Mouse (Mus musculus): ENCODE measurements around the gene Ppargc1a. TPM values are rescaled to one million over a fixed set of nuclear protein-coding genes. Genes with fewer than 3 reads are reported as not detected.

Ppargc1a gene
- 9.6 and 9.9 TPM in 2 replicates for polyA plus RNA-seq (2015; fragmentation: Nextera tagmentation; extraction: Ambion mirVana)

GRCm38 (mm10) chr5:51567659-51568058 is at the start of gene Ppargc1a:
Gene Ppargc1a, minus strand, starts transcription at chr5:51567726.
- Histone ChIP-seq H3K4me1 (replicated peaks) (peaks cover 14% of the 10 kb centered on the region), H3K4me3 (no peak within 1 kb of the TSS), H3K27ac (replicated peaks) (no peak within 1 kb of the TSS), H3K9ac (no peak within 1 kb of the TSS), H3K27me3 (no peaks in the 10 kb centered on the region), H3K36me3 (no peaks in the 10 kb centered on the region), H3K9me3 (no peaks in the 10 kb centered on the region), H3K4me2 (no peak within 1 kb of the TSS)
- WGBS, result 42% methylated on average over 6 of the region's 6 CpGs
- ATAC-seq (ENCODE audit: low read depth), result peak; percentile 23

GRCm38 (mm10) chr5:51616877-51617276 is 49.4 kb upstream of the Ppargc1a start:
- Histone ChIP-seq H3K27me3 (no peaks in the 10 kb centered on the region), H3K9me3 (no peaks in the 10 kb centered on the region), H3K4me1 (replicated peaks) (no peaks in the 10 kb centered on the region), H3K9ac (no peak overlapping the region), H3K27ac (replicated peaks) (no peak overlapping the region), H3K4me3 (no peak overlapping the region), H3K4me2 (no peak overlapping the region), H3K36me3 (no peaks in the 10 kb centered on the region)
- ATAC-seq (ENCODE audit: low read depth), result no peak
- 97% methylated on average over 1 of the region's 1 CpGs for WGBS

- H3K4me2 ChIP-seq, result no peak overlapping the region
- no peaks in the 10 kb centered on the region for H3K36me3 ChIP-seq
- ATAC-seq (ENCODE audit: low read depth), result no peak; the same call in 1 of the 2 replicates
- no peak overlapping the region for H3K27ac ChIP-seq (replicated peaks)
- no peaks in the 10 kb centered on the region for H3K27me3 ChIP-seq
- no peak overlapping the region for H3K9ac ChIP-seq
- H3K9me3 ChIP-seq, result no peaks in the 10 kb centered on the region
- no peak overlapping the region for H3K4me3 ChIP-seq
- 78% methylated on average over 4 of the region's 4 CpGs for WGBS
- no peaks in the 10 kb centered on the region for H3K4me1 ChIP-seq (replicated peaks)
Measured at GRCm38 (mm10) chr5:51612049-51612448, 44.5 kb upstream of the Ppargc1a start.

- ATAC-seq (ENCODE audit: low read depth), result no peak
- H3K4me1 ChIP-seq (replicated peaks), result no peaks in the 10 kb centered on the region
- no peak overlapping the region for H3K4me3 ChIP-seq
- H3K27ac ChIP-seq (replicated peaks), result no peak overlapping the region
- no peaks in the 10 kb centered on the region for H3K9me3 ChIP-seq
- H3K27me3 ChIP-seq, result no peaks in the 10 kb centered on the region
- 78% methylated on average over 6 of the region's 6 CpGs for WGBS
- H3K9ac ChIP-seq, result no peak overlapping the region
- no peaks in the 10 kb centered on the region for H3K36me3 ChIP-seq
- no peak overlapping the region for H3K4me2 ChIP-seq
Measured at GRCm38 (mm10) chr5:51607686-51608480, 40.4 kb upstream of the Ppargc1a start.

- H3K27ac ChIP-seq (replicated peaks), result no peak overlapping the region
- H3K4me3 ChIP-seq, result no peak overlapping the region
- WGBS, result 83% methylated on average over 6 of the region's 6 CpGs
- ATAC-seq (ENCODE audit: low read depth), result no peak
- no peaks in the 10 kb centered on the region for H3K4me1 ChIP-seq (replicated peaks)
- H3K27me3 ChIP-seq, result no peaks in the 10 kb centered on the region
- H3K4me2 ChIP-seq, result no peak overlapping the region
- H3K36me3 ChIP-seq, result no peaks in the 10 kb centered on the region
- no peaks in the 10 kb centered on the region for H3K9me3 ChIP-seq
- H3K9ac ChIP-seq, result no peak overlapping the region
Measured at GRCm38 (mm10) chr5:51599549-51599948, 32.0 kb upstream of the Ppargc1a start.

GRCm38 (mm10) chr5:51595644-51596043 is 28.1 kb upstream of the Ppargc1a start:
- H3K27me3 ChIP-seq, result no peaks in the 10 kb centered on the region
- H3K9ac ChIP-seq, result no peak overlapping the region
- WGBS, result 83% methylated on average over 9 of the region's 9 CpGs
- no peaks in the 10 kb centered on the region for H3K9me3 ChIP-seq
- no peaks in the 10 kb centered on the region for H3K36me3 ChIP-seq
- H3K4me2 ChIP-seq, result no peak overlapping the region
- ATAC-seq (ENCODE audit: low read depth), result no peak
- H3K27ac ChIP-seq (replicated peaks), result no peak overlapping the region
- no peak overlapping the region for H3K4me3 ChIP-seq
- H3K4me1 ChIP-seq (replicated peaks), result peaks cover 6% of the 10 kb centered on the region

- no peak for ATAC-seq (ENCODE audit: low read depth)
- H3K9ac ChIP-seq, result no peak overlapping the region
- H3K4me1 ChIP-seq (replicated peaks), result peaks cover 6% of the 10 kb centered on the region
- no peaks in the 10 kb centered on the region for H3K36me3 ChIP-seq
- H3K27ac ChIP-seq (replicated peaks), result no peak overlapping the region
- H3K9me3 ChIP-seq, result no peaks in the 10 kb centered on the region
- H3K27me3 ChIP-seq, result no peaks in the 10 kb centered on the region
- no peak overlapping the region for H3K4me3 ChIP-seq
- 56% methylated on average over 5 of the region's 5 CpGs for WGBS
- no peak overlapping the region for H3K4me2 ChIP-seq
Measured at GRCm38 (mm10) chr5:51592206-51592605, 24.7 kb upstream of the Ppargc1a start.

GRCm38 (mm10) chr5:51591537-51592154 is 24.1 kb upstream of the Ppargc1a start:
- Histone ChIP-seq H3K9me3 (no peaks in the 10 kb centered on the region), H3K27ac (replicated peaks) (no peak overlapping the region), H3K4me2 (no peak overlapping the region), H3K4me3 (no peak overlapping the region), H3K4me1 (replicated peaks) (peaks cover 6% of the 10 kb centered on the region), H3K9ac (no peak overlapping the region), H3K27me3 (no peaks in the 10 kb centered on the region), H3K36me3 (no peaks in the 10 kb centered on the region)
- no peak for ATAC-seq (ENCODE audit: low read depth)
- WGBS, result 47% methylated on average over 11 of the region's 11 CpGs

- no peak overlapping the region for H3K4me2 ChIP-seq
- no peaks in the 10 kb centered on the region for H3K9me3 ChIP-seq
- 92% methylated on average over 2 of the region's 2 CpGs for WGBS
- H3K36me3 ChIP-seq, result no peaks in the 10 kb centered on the region
- peaks cover 8% of the 10 kb centered on the region for H3K4me1 ChIP-seq (replicated peaks)
- no peak overlapping the region for H3K9ac ChIP-seq
- no peak for ATAC-seq (ENCODE audit: low read depth)
- H3K27me3 ChIP-seq, result no peaks in the 10 kb centered on the region
- no peak overlapping the region for H3K27ac ChIP-seq (replicated peaks)
- no peak overlapping the region for H3K4me3 ChIP-seq
Measured at GRCm38 (mm10) chr5:51586187-51586586, 18.7 kb upstream of the Ppargc1a start.

- no peak overlapping the region for H3K4me3 ChIP-seq
- H3K9me3 ChIP-seq, result no peaks in the 10 kb centered on the region
- no peaks in the 10 kb centered on the region for H3K27me3 ChIP-seq
- no peaks in the 10 kb centered on the region for H3K36me3 ChIP-seq
- WGBS, result 36% methylated on average over 6 of the region's 6 CpGs
- no peak overlapping the region for H3K4me2 ChIP-seq
- H3K27ac ChIP-seq (replicated peaks), result no peak overlapping the region
- no peak for ATAC-seq (ENCODE audit: low read depth)
- H3K4me1 ChIP-seq (replicated peaks), result peaks cover 8% of the 10 kb centered on the region
- H3K9ac ChIP-seq, result no peak overlapping the region
Measured at GRCm38 (mm10) chr5:51584987-51585386, 17.5 kb upstream of the Ppargc1a start.

GRCm38 (mm10) chr5:51584186-51584585 is 16.7 kb upstream of the Ppargc1a start:
- no peak overlapping the region for H3K9ac ChIP-seq
- no peak for ATAC-seq (ENCODE audit: low read depth)
- H3K27me3 ChIP-seq, result no peaks in the 10 kb centered on the region
- H3K36me3 ChIP-seq, result no peaks in the 10 kb centered on the region
- 94% methylated on average over 3 of the region's 3 CpGs for WGBS
- no peak overlapping the region for H3K4me3 ChIP-seq
- H3K27ac ChIP-seq (replicated peaks), result no peak overlapping the region
- no peaks in the 10 kb centered on the region for H3K9me3 ChIP-seq
- peaks cover 8% of the 10 kb centered on the region for H3K4me1 ChIP-seq (replicated peaks)
- H3K4me2 ChIP-seq, result no peak overlapping the region

- H3K9ac ChIP-seq, result no peak overlapping the region
- H3K4me3 ChIP-seq, result no peak overlapping the region
- H3K9me3 ChIP-seq, result no peaks in the 10 kb centered on the region
- H3K4me2 ChIP-seq, result no peak overlapping the region
- H3K4me1 ChIP-seq (replicated peaks), result peaks cover 8% of the 10 kb centered on the region
- ATAC-seq (ENCODE audit: low read depth), result no peak
- H3K27me3 ChIP-seq, result no peaks in the 10 kb centered on the region
- WGBS, result 75% methylated on average over 3 of the region's 3 CpGs
- no peaks in the 10 kb centered on the region for H3K36me3 ChIP-seq
- no peak overlapping the region for H3K27ac ChIP-seq (replicated peaks)
Measured at GRCm38 (mm10) chr5:51583632-51584031, 16.1 kb upstream of the Ppargc1a start.
